Comparison of ENCODE assay signal across 8 mouse cellular contexts in the genomic region with DNA sequence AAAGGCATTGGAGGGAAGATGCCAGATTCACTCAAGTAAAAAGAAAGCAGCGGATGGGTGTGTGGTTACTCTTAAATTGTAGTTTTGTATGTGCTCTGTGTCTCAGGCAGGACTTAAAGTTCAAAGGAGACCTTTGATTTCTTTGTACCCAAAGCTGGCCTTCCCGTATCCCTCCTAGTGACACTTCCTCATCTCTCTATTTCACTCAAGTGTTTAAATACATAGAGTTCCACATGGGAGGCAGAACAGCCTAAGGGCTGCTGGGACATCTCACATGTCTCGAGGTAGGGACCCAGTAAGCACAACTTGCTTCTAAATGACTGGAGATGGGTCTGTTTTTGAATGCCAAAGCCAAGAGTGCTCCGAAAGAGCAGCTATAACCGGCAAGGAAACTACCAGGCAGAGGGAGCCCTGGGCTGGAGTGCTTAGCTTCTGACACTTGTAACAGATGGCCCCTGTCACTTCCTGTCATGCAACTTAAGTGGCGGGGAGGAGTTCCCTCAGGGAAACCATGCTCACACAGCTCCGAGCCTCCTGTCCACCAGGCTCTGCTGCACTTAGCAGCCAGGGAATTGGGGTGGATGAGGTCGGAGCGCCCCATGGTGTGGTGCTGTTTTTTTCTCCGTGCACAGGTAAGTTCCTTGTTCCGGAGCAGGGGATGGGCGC.
DNase-seq lines count a peak whose midpoint lies in the region; ATAC-seq and TF ChIP-seq lines count a peak whose summit lies in the region.

No protein-coding gene starts in this region.

- no peak overlapping the region for H3K9ac ChIP-seq in lung, embryonic 16.5 days (ENCODE audit: low read length)
- H3K9ac ChIP-seq in midbrain, embryonic 16.5 days (ENCODE audit: low read depth, low read length): no peak overlapping the region

- H3K27ac ChIP-seq in lung, embryonic 16.5 days (ENCODE audit: low read length): peak overlapping the region; percentile 55; the same call in 1 of the 2 replicates
- no peak overlapping the region for H3K27ac ChIP-seq in midbrain, embryonic 16.5 days (ENCODE audit: low read length)

- H3K4me3 ChIP-seq in E14TG2a.4 (replicated peaks; ENCODE audit: low read length): peak overlapping the region; percentile 7; the same call in 1 of the 2 replicates
- H3K4me3 ChIP-seq in lung, embryonic 16.5 days (ENCODE audit: low read length): peak overlapping the region; percentile 36
- no peak overlapping the region for H3K4me3 ChIP-seq in midbrain, embryonic 16.5 days (ENCODE audit: low read depth, low read length)

- DNase-seq in heart, adult 18-20 months: peak; percentile 79 to 89
- peak; percentile 70 for DNase-seq in kidney, adult 9 months
- DNase-seq in spleen, postnatal 4 days (ENCODE audit: low spot score in 2 of 2): peak; percentile 35 to 66
- DNase-seq in frontal cortex, postnatal 36 days (ENCODE audit: low spot score in 2 of 2): no peak

- no peaks in the 10 kb centered on the region for H3K27me3 ChIP-seq in E14TG2a.4 (ENCODE audit: insufficient read depth, low read length)
- no peaks in the 10 kb centered on the region for H3K27me3 ChIP-seq in lung, embryonic 16.5 days (ENCODE audit: control insufficient read depth, insufficient read depth, low read depth, low read length)
- H3K27me3 ChIP-seq in midbrain, embryonic 16.5 days (ENCODE audit: control insufficient read depth, insufficient read depth, low read depth, low read length): no peaks in the 10 kb centered on the region

- TF ChIP-seq CTCF in E14TG2a.4 (conservative IDR thresholded peaks at IDR 0.05; ENCODE audit: low read length): no peak

- H3K9me3 ChIP-seq in E14TG2a.4 (ENCODE audit: low read length): no peaks in the 10 kb centered on the region
- no peaks in the 10 kb centered on the region for H3K9me3 ChIP-seq in lung, embryonic 16.5 days (ENCODE audit: control insufficient read depth, low read length)
- no peaks in the 10 kb centered on the region for H3K9me3 ChIP-seq in midbrain, embryonic 16.5 days (replicated peaks; ENCODE audit: control insufficient read depth, low read length, poor library complexity, severe bottlenecking)

- peaks cover 29% of the 10 kb centered on the region for H3K4me1 ChIP-seq in E14TG2a.4 (replicated peaks; ENCODE audit: low read depth, low read length)
- H3K4me1 ChIP-seq in lung, embryonic 16.5 days (replicated peaks; ENCODE audit: control insufficient read depth, insufficient read depth, low read length): peaks cover 3% of the 10 kb centered on the region
- H3K4me1 ChIP-seq in midbrain, embryonic 16.5 days (ENCODE audit: control insufficient read depth, insufficient read depth, low read length): no peaks in the 10 kb centered on the region

- peak overlapping the region; percentile 36 for H3K4me2 ChIP-seq in lung, embryonic 16.5 days (ENCODE audit: low read depth, low read length)
- no peak overlapping the region for H3K4me2 ChIP-seq in midbrain, embryonic 16.5 days (ENCODE audit: low read length)

- no peaks in the 10 kb centered on the region for H3K36me3 ChIP-seq in E14TG2a.4 (ENCODE audit: insufficient read depth, low read length)
- H3K36me3 ChIP-seq in lung, embryonic 16.5 days (ENCODE audit: control insufficient read depth, insufficient read depth, low read length): no peaks in the 10 kb centered on the region
- H3K36me3 ChIP-seq in midbrain, embryonic 16.5 days (ENCODE audit: control insufficient read depth, insufficient read depth, low read length): no peaks in the 10 kb centered on the region

- WGBS in lung, embryonic 16.5 days: 23% methylated on average over 12 of the region's 12 CpGs
- WGBS in midbrain, embryonic 16.5 days: 66% methylated on average over 12 of the region's 12 CpGs

- ATAC-seq in cerebellum, adult (ENCODE audit: insufficient number of reproducible peaks, low FRiP score, low TSS enrichment): peak; percentile 91
- peak; percentile 84 for ATAC-seq in lung, embryonic 16.5 days (ENCODE audit: low read depth)
- no peak for ATAC-seq in midbrain, embryonic 16.5 days

Comparison
In these comparisons a context has a peak if more than half of its experiments do, and no peak if none do; other contexts are left out.
1. DNase-seq: peak in heart, adult 18-20 months (2 of 2), kidney, adult 9 months (single experiment) and spleen, postnatal 4 days (2 of 2); none in frontal cortex, postnatal 36 days (0 of 2).